ENCODE assay signal across 11 mouse cellular contexts in genomic region chr16:17410209-17410608, GRCm38 (mm10). TPM values are rescaled to one million over a fixed set of nuclear protein-coding genes. Genes with fewer than 3 reads are reported as not detected.
DNase-seq lines count a peak whose midpoint lies in the region; ATAC-seq and TF ChIP-seq lines count a peak whose summit lies in the region.
"Had no signal": no experiment of that assay in that cellular context is flagged by ENCODE, and none has a peak within 500 bp of the region (broad histone marks: within the 10 kb centered on the region; RNA-seq: fewer than 3 reads in every experiment).

No protein-coding gene starts in this region.

- TF ChIP-seq EP300 in CH12.LX (IDR thresholded peaks at IDR 0.05; ENCODE audit: low read length): 0 out of 2 replicates have a peak, but pooled peaks have one; percentile 10

- peak overlapping the region; percentile 5; the same call in 1 of the 2 replicates for H3K9ac ChIP-seq in CH12.LX (ENCODE audit: insufficient read depth, low read depth)
- 0 out of 2 replicates have a peak overlapping the region, but pooled peaks have one; percentile 5 for H3K9ac ChIP-seq in heart, embryonic 16.5 days (ENCODE audit: low read length)
- no peak overlapping the region for H3K9ac ChIP-seq in liver, embryonic 11.5 days (ENCODE audit: low read depth, low read length)
- H3K9ac ChIP-seq: midbrain, embryonic 15.5 days had no signal

- no peak for TF ChIP-seq POLR2A in CH12.LX (IDR thresholded peaks at IDR 0.05; ENCODE audit: low read depth, low read length)

- no peaks in the 10 kb centered on the region for H3K9me3 ChIP-seq in CH12.LX (replicated peaks; ENCODE audit: low read length)
- H3K9me3 ChIP-seq in heart, embryonic 16.5 days (replicated peaks; ENCODE audit: control insufficient read depth, low read length): no peaks in the 10 kb centered on the region
- no peaks in the 10 kb centered on the region for H3K9me3 ChIP-seq in liver, embryonic 11.5 days (ENCODE audit: control insufficient read depth, low read length)
- H3K9me3 ChIP-seq: midbrain, embryonic 15.5 days had no signal

- TF ChIP-seq CTCF in CH12.LX (conservative IDR thresholded peaks at IDR 0.05 in 1 of 2, IDR thresholded peaks at IDR 0.05 in 1 of 2; ENCODE audit: low read depth in 2 of 2, low read length in 2 of 2): no peak

- H3K4me3 ChIP-seq in CH12.LX (replicated peaks in 1 of 3; ENCODE audit: low read depth in 2 of 3, low read length in 2 of 3, poor library complexity in 1 of 3): peak overlapping the region; percentile 13 to 20 (median 16)
- no peak overlapping the region for H3K4me3 ChIP-seq in heart, embryonic 16.5 days (ENCODE audit: low read length)
- no peak overlapping the region for H3K4me3 ChIP-seq in liver, embryonic 11.5 days (ENCODE audit: low read depth, low read length)
- H3K4me3 ChIP-seq: midbrain, embryonic 15.5 days had no signal

- H3K27ac ChIP-seq in CH12.LX (ENCODE audit: insufficient read depth, low read depth): peak overlapping the region; percentile 82; the same call in 1 of the 2 replicates
- H3K27ac ChIP-seq in heart, embryonic 16.5 days (ENCODE audit: low read length): no peak overlapping the region
- no peak overlapping the region for H3K27ac ChIP-seq in liver, embryonic 11.5 days (ENCODE audit: low read depth, low read length)
- H3K27ac ChIP-seq: midbrain, embryonic 15.5 days had no signal

- no peak for ATAC-seq in heart, embryonic 16.5 days (replicated peaks; ENCODE audit: extremely low read depth, insufficient read depth, low FRiP score)
- no peak for ATAC-seq in liver, embryonic 11.5 days (replicated peaks; ENCODE audit: low FRiP score)
- ATAC-seq: activated CD4-positive, CD25-positive, alpha-beta regulatory T cell, adult 4 months; midbrain, embryonic 15.5 days had no signal

- peaks cover 14 to 45% of the 10 kb centered on the region in 2 experiments for H3K4me1 ChIP-seq in CH12.LX (ENCODE audit: control insufficient read depth in 1 of 2, insufficient read depth in 2 of 2)
- peaks cover 16% of the 10 kb centered on the region for H3K4me1 ChIP-seq in heart, embryonic 16.5 days (ENCODE audit: control insufficient read depth, insufficient read depth, low read length)
- peaks cover 14% of the 10 kb centered on the region for H3K4me1 ChIP-seq in liver, embryonic 11.5 days (replicated peaks; ENCODE audit: control insufficient read depth, insufficient read depth, low read length)

- WGBS in heart, embryonic 16.5 days: 29% methylated on average over 4 of the region's 4 CpGs
- WGBS in liver, embryonic 11.5 days: 23% methylated on average over 4 of the region's 4 CpGs

- no peaks in the 10 kb centered on the region for H3K27me3 ChIP-seq in CH12.LX (replicated peaks)
- H3K27me3 ChIP-seq in heart, embryonic 16.5 days (ENCODE audit: control insufficient read depth, insufficient read depth, low read length): no peaks in the 10 kb centered on the region
- no peaks in the 10 kb centered on the region for H3K27me3 ChIP-seq in liver, embryonic 11.5 days (replicated peaks; ENCODE audit: control insufficient read depth, insufficient read depth, low read length)
- H3K27me3 ChIP-seq: midbrain, embryonic 15.5 days had no signal

- dilution Hi-C loops in CH12.LX (cut with MboI; ENCODE audit: extremely low pct_ligation_motif_present, extremely low pct_unique_long_range_greater_than_20kb, low sequenced_read_pairs): no loop called here

- peaks cover 28% of the 10 kb centered on the region for H3K79me2 ChIP-seq in CH12.LX (replicated peaks; ENCODE audit: control insufficient read depth, extremely low read depth, insufficient read depth, poor library complexity, severe bottlenecking)

- in situ Hi-C loops in CH12.LX (cut with MboI; ENCODE audit: low pct_ligation_motif_present, low pct_unique_long_range_greater_than_20kb, low sequenced_read_pairs): no loop called here

- peaks cover 0 to 30% of the 10 kb centered on the region in 2 experiments for H3K36me3 ChIP-seq in CH12.LX (replicated peaks in 1 of 2; ENCODE audit: control insufficient read depth in 1 of 2, insufficient read depth in 1 of 2, low read length in 1 of 2)
- no peaks in the 10 kb centered on the region for H3K36me3 ChIP-seq in heart, embryonic 16.5 days (ENCODE audit: control insufficient read depth, insufficient read depth)
- no peaks in the 10 kb centered on the region for H3K36me3 ChIP-seq in liver, embryonic 11.5 days (ENCODE audit: control insufficient read depth, insufficient read depth, low read length)
- H3K36me3 ChIP-seq: midbrain, embryonic 15.5 days had no signal

- TF ChIP-seq RAD21 in CH12.LX (IDR thresholded peaks at IDR 0.05; ENCODE audit: low read depth, low read length): no peak

- H3K4me2 ChIP-seq in CH12.LX (ENCODE audit: insufficient read depth, low read depth, poor library complexity, severe bottlenecking): peak overlapping the region; percentile 99
- no peak overlapping the region for H3K4me2 ChIP-seq in heart, embryonic 16.5 days (ENCODE audit: low read depth, low read length)
- peak overlapping the region; percentile 41 for H3K4me2 ChIP-seq in liver, embryonic 11.5 days
- H3K4me2 ChIP-seq: midbrain, embryonic 15.5 days had no signal

- peak; percentile 30 for DNase-seq in adrenal gland, postnatal 14 days
- no peak for DNase-seq in adrenal gland, adult 18-20 months (ENCODE audit: low spot score in 2 of 2)
- DNase-seq in CH12.LX (ENCODE audit: extremely low read depth): no peak
- no peak for DNase-seq in liver, embryonic 11.5 days (ENCODE audit: low spot score)
- no peak for DNase-seq in layer of hippocampus, adult 18-20 months (ENCODE audit: low spot score in 2 of 2)
- DNase-seq in thymus, postnatal 0 days (ENCODE audit: low spot score): no peak
- no peak for DNase-seq in layer of hippocampus, postnatal 14 days (ENCODE audit: low spot score in 2 of 2)
- DNase-seq: gastrocnemius, postnatal 36 days had no signal

TF ChIP-seq in CH12.LX, 34 proteins besides CTCF, POLR2A, EP300 and RAD21:
- TF ChIP-seq SIN3A (IDR thresholded peaks at IDR 0.05; ENCODE audit: low read length) (peak; percentile 43; the same call in 1 of the 2 replicates), ELF1 (IDR thresholded peaks at IDR 0.05; ENCODE audit: low read depth, low read length) (no peak), BHLHE40 (IDR thresholded peaks at IDR 0.05; ENCODE audit: low read depth, low read length) (peak; percentile 41; the same call in 1 of the 2 replicates), USF1 (IDR thresholded peaks at IDR 0.05; ENCODE audit: low read depth, low read length) (peak; percentile 37), USF2 (conservative IDR thresholded peaks at IDR 0.05; ENCODE audit: low read depth, low read length) (0 out of 2 replicates have a peak, but pooled peaks have one; percentile 7), PAX5 (IDR thresholded peaks at IDR 0.05; ENCODE audit: low read length) (no peak), MAX (IDR thresholded peaks at IDR 0.05; ENCODE audit: low read length) (0 out of 2 replicates have a peak, but pooled peaks have one; percentile 22), MXI1 (IDR thresholded peaks at IDR 0.05; ENCODE audit: low read depth, low read length) (peak; percentile 88)

RNA-seq across cellular contexts. Expression of gene Pi4ka, which starts 4.1 kb away (rescaled TPM):
- 71.7 and 73.6 TPM in 2 replicates for total RNA-seq in adrenal gland, postnatal 14 days (2021)
- total RNA-seq in adrenal gland, adult 18-20 months (2021): 100 to 1,000 TPM in 1 of 2 experiments, 10 to 100 TPM in 1; 95.5 to 105 TPM
- total RNA-seq in CH12.LX (2012; rRNA removed) (79.4 and 88.4 TPM in 2 replicates), CH12.LX (2014; rRNA removed) (33.2 and 40.5 TPM in 2 replicates)
- 97.2 and 149 TPM in 2 replicates for polyA plus RNA-seq in CH12.LX (2012; ENCODE audit: insufficient read length, low read depth)
- 30.8 and 31.7 TPM in 2 replicates for polyA plus RNA-seq in heart, embryonic 16.5 days (2015; fragmentation: Nextera tagmentation; extraction: Ambion mirVana)
- polyA plus RNA-seq in liver, embryonic 11.5 days (2014; fragmentation: Nextera tagmentation; extraction: Ambion mirVana): 29.7 and 30.4 TPM in 2 replicates
- 100 to 1,000 TPM; 285 to 292 TPM for total RNA-seq in layer of hippocampus, adult 18-20 months (2021)
- polyA plus RNA-seq in thymus, postnatal 0 days (2015; fragmentation: Nextera tagmentation; extraction: Ambion mirVana): 29.0 and 31.3 TPM in 2 replicates
- 100 to 1,000 TPM; 222 to 236 TPM for total RNA-seq in layer of hippocampus, postnatal 14 days (2021)

RNA-seq across cellular contexts. Expression of gene Snap29, which starts 4.4 kb away (rescaled TPM):
- 22.9 TPM in 2 replicates for total RNA-seq in adrenal gland, postnatal 14 days (2021)
- total RNA-seq in adrenal gland, adult 18-20 months (2021): 10 to 100 TPM; 27.7 to 29.3 TPM
- 21.6 and 23.7 TPM in 2 replicates for total RNA-seq in CH12.LX (2012; rRNA removed)
- total RNA-seq in CH12.LX (2014; rRNA removed): 37.4 and 38.2 TPM in 2 replicates
- 47.0 and 47.2 TPM in 2 replicates for polyA plus RNA-seq in CH12.LX (2012; ENCODE audit: insufficient read length, low read depth)
- 11.6 and 12.9 TPM in 2 replicates for polyA plus RNA-seq in heart, embryonic 16.5 days (2015; fragmentation: Nextera tagmentation; extraction: Ambion mirVana)
- polyA plus RNA-seq in liver, embryonic 11.5 days (2014; fragmentation: Nextera tagmentation; extraction: Ambion mirVana): 7.2 and 8.7 TPM in 2 replicates
- 10 to 100 TPM; 23.1 to 24.2 TPM for total RNA-seq in layer of hippocampus, adult 18-20 months (2021)
- polyA plus RNA-seq in thymus, postnatal 0 days (2015; fragmentation: Nextera tagmentation; extraction: Ambion mirVana): 14.1 and 14.8 TPM in 2 replicates
- total RNA-seq in layer of hippocampus, postnatal 14 days (2021): 10 to 100 TPM; 27.3 to 31.2 TPM

RNA-seq across cellular contexts. Expression of gene Crkl, which starts 41.6 kb away (rescaled TPM):
- total RNA-seq in adrenal gland, postnatal 14 days (2021): 39.1 and 39.9 TPM in 2 replicates
- total RNA-seq in adrenal gland, adult 18-20 months (2021): 10 to 100 TPM; 38.3 to 39.2 TPM
- total RNA-seq in CH12.LX (2012; rRNA removed) (21.6 and 23.5 TPM in 2 replicates), CH12.LX (2014; rRNA removed) (14.5 and 16.9 TPM in 2 replicates)
- 27.3 and 35.6 TPM in 2 replicates for polyA plus RNA-seq in CH12.LX (2012; ENCODE audit: insufficient read length, low read depth)
- polyA plus RNA-seq in heart, embryonic 16.5 days (2015; fragmentation: Nextera tagmentation; extraction: Ambion mirVana): 43.2 and 52.2 TPM in 2 replicates
- polyA plus RNA-seq in liver, embryonic 11.5 days (2014; fragmentation: Nextera tagmentation; extraction: Ambion mirVana): 45.6 and 46.2 TPM in 2 replicates
- 10 to 100 TPM; 40.7 to 41.8 TPM for total RNA-seq in layer of hippocampus, adult 18-20 months (2021)
- 59.8 and 68.0 TPM in 2 replicates for polyA plus RNA-seq in thymus, postnatal 0 days (2015; fragmentation: Nextera tagmentation; extraction: Ambion mirVana)
- total RNA-seq in layer of hippocampus, postnatal 14 days (2021): 10 to 100 TPM; 37.3 to 37.4 TPM

Comparison
In these comparisons a context has a peak if more than half of its experiments do, and no peak if none do; other contexts are left out.
1. H3K4me3 ChIP-seq: peak in CH12.LX (3 of 3); none in heart, embryonic 16.5 days (single experiment) and liver, embryonic 11.5 days (single experiment).